Mouse (Mus musculus): ENCODE data around the gene Bet1l. TPM values are rescaled to one million over a fixed set of nuclear protein-coding genes. Genes with fewer than 3 reads are reported as not detected.
A peak's percentile ranks its signal among the peaks of the same experiment; 100 is the strongest.

Bet1l gene
- polyA plus RNA-seq, 1 experiment from 2014 or later: 59.2 TPM

- H3K4me1 ChIP-seq: peaks cover 3% of the 10 kb centered on the region; the same call in 1 of the 2 replicates
- no peaks in the 10 kb centered on the region for H3K9me3 ChIP-seq
- ATAC-seq (ENCODE audit: low FRiP score, low read depth): no peak
- peak overlapping the region; percentile 80 for H3K4me2 ChIP-seq (replicated peaks)
- no peaks in the 10 kb centered on the region for H3K36me3 ChIP-seq
- WGBS: 49% methylated on average over 5 of the region's 5 CpGs
- no peak overlapping the region for H3K27ac ChIP-seq
- H3K9ac ChIP-seq: no peak overlapping the region
- H3K27me3 ChIP-seq: no peaks in the 10 kb centered on the region
- H3K4me3 ChIP-seq: peak overlapping the region; percentile 57
These were observed 36.1 kb downstream of the Bet1l start for GRCm38 (mm10) chr7:140821305-140821652.

- H3K4me2 ChIP-seq (replicated peaks): no peak overlapping the region
- no peaks in the 10 kb centered on the region for H3K36me3 ChIP-seq
- ATAC-seq (ENCODE audit: low FRiP score, low read depth): no peak
- H3K9me3 ChIP-seq: no peaks in the 10 kb centered on the region
- H3K4me3 ChIP-seq: no peak overlapping the region
- no peaks in the 10 kb centered on the region for H3K27me3 ChIP-seq
- no peak overlapping the region for H3K27ac ChIP-seq
- H3K9ac ChIP-seq: no peak overlapping the region
- peaks cover 3% of the 10 kb centered on the region; the same call in 1 of the 2 replicates for H3K4me1 ChIP-seq
- WGBS: 69% methylated on average over 4 of the region's 4 CpGs
These were observed 37.2 kb downstream of the Bet1l start for GRCm38 (mm10) chr7:140820173-140820572.

- ATAC-seq (ENCODE audit: low FRiP score, low read depth): no peak
- WGBS: 93% methylated on average over 12 of the region's 12 CpGs
These were observed 44.5 kb downstream of the Bet1l start for GRCm38 (mm10) chr7:140812850-140813249.

GRCm38 (mm10) chr7:140811714-140812113 lies 45.7 kb downstream of the Bet1l start:
- H3K27ac ChIP-seq: no peak overlapping the region
- no peak overlapping the region for H3K4me2 ChIP-seq (replicated peaks)
- H3K9me3 ChIP-seq: no peaks in the 10 kb centered on the region
- no peaks in the 10 kb centered on the region for H3K27me3 ChIP-seq
- no peaks in the 10 kb centered on the region for H3K4me1 ChIP-seq
- ATAC-seq (ENCODE audit: low FRiP score, low read depth): no peak
- H3K4me3 ChIP-seq: no peak overlapping the region
- H3K9ac ChIP-seq: no peak overlapping the region
- peaks cover 30% of the 10 kb centered on the region for H3K36me3 ChIP-seq
- 91% methylated on average over 13 of the region's 13 CpGs for WGBS

More at GRCm38 (mm10) chr7:140812850-140813249, 44.5 kb downstream of the Bet1l start:
- no peak overlapping the region for H3K4me3 ChIP-seq
- peaks cover 30% of the 10 kb centered on the region for H3K36me3 ChIP-seq
- H3K9me3 ChIP-seq: no peaks in the 10 kb centered on the region
- no peak overlapping the region for H3K9ac ChIP-seq
- no peaks in the 10 kb centered on the region for H3K27me3 ChIP-seq
- H3K4me2 ChIP-seq (replicated peaks): no peak overlapping the region
- no peak overlapping the region for H3K27ac ChIP-seq
- no peaks in the 10 kb centered on the region for H3K4me1 ChIP-seq

GRCm38 (mm10) chr7:140810496-140810895 lies 46.9 kb downstream of the Bet1l start:
- 95% methylated on average over 6 of the region's 6 CpGs for WGBS
- no peak overlapping the region for H3K9ac ChIP-seq
- ATAC-seq (ENCODE audit: low FRiP score, low read depth): no peak
- H3K36me3 ChIP-seq: peaks cover 30% of the 10 kb centered on the region
- no peaks in the 10 kb centered on the region for H3K9me3 ChIP-seq
- H3K4me3 ChIP-seq: no peak overlapping the region
- no peak overlapping the region for H3K4me2 ChIP-seq (replicated peaks)
- no peak overlapping the region for H3K27ac ChIP-seq
- H3K27me3 ChIP-seq: no peaks in the 10 kb centered on the region
- no peaks in the 10 kb centered on the region for H3K4me1 ChIP-seq

GRCm38 (mm10) chr7:140805704-140806103 lies 51.7 kb downstream of the Bet1l start:
- WGBS: 31% methylated on average over 1 of the region's 1 CpGs
- no peaks in the 10 kb centered on the region for H3K9me3 ChIP-seq
- ATAC-seq (ENCODE audit: low FRiP score, low read depth): no peak
- no peak overlapping the region for H3K4me2 ChIP-seq (replicated peaks)
- no peak overlapping the region for H3K4me3 ChIP-seq
- H3K4me1 ChIP-seq: no peaks in the 10 kb centered on the region
- no peak overlapping the region for H3K9ac ChIP-seq
- H3K27me3 ChIP-seq: no peaks in the 10 kb centered on the region
- H3K27ac ChIP-seq: no peak overlapping the region
- peaks cover 5% of the 10 kb centered on the region for H3K36me3 ChIP-seq

Other genes starting within 250 kb of the Bet1l start
- gene Olfr61, start 228.6 kb downstream of the Bet1l start, polyA plus RNA-seq (2015; fragmentation: Nextera tagmentation; extraction: Ambion mirVana): not detected in 2 replicates
- not detected in 2 replicates for gene Olfr53, start 211.1 kb downstream of the Bet1l start, polyA plus RNA-seq (2015; fragmentation: Nextera tagmentation; extraction: Ambion mirVana)
- 0.03 TPM in 2 replicates for gene Olfr539, start 197.6 kb downstream of the Bet1l start, polyA plus RNA-seq (2015; fragmentation: Nextera tagmentation; extraction: Ambion mirVana)
- 0.04 and 0.13 TPM in 2 replicates for gene Olfr45, start 175.6 kb downstream of the Bet1l start, polyA plus RNA-seq (2015; fragmentation: Nextera tagmentation; extraction: Ambion mirVana)
- not detected in 2 replicates for gene Olfr541, start 160.3 kb downstream of the Bet1l start, polyA plus RNA-seq (2015; fragmentation: Nextera tagmentation; extraction: Ambion mirVana)
- gene Cyp2e1, start 93.8 kb downstream of the Bet1l start, polyA plus RNA-seq (2015; fragmentation: Nextera tagmentation; extraction: Ambion mirVana): not detected in 2 replicates
- 0.67 and 1.1 TPM in 2 replicates for gene Syce1, start 69.7 kb downstream of the Bet1l start, polyA plus RNA-seq (2015; fragmentation: Nextera tagmentation; extraction: Ambion mirVana)
- 2.7 and 3.0 TPM in 2 replicates for gene Zfp941, start 35.4 kb downstream of the Bet1l start, polyA plus RNA-seq (2015; fragmentation: Nextera tagmentation; extraction: Ambion mirVana)
- 1.0 and 1.4 TPM in 2 replicates for gene Urah, start 22.6 kb downstream of the Bet1l start, polyA plus RNA-seq (2015; fragmentation: Nextera tagmentation; extraction: Ambion mirVana)
- not detected in 2 replicates for gene Scgb1c1, start 12.0 kb downstream of the Bet1l start, polyA plus RNA-seq (2015; fragmentation: Nextera tagmentation; extraction: Ambion mirVana)
- gene Odf3, start 9.8 kb downstream of the Bet1l start, polyA plus RNA-seq (2015; fragmentation: Nextera tagmentation; extraction: Ambion mirVana): not detected in 2 replicates
- not detected in 2 replicates for gene Gm45785, start 1.2 kb downstream of the Bet1l start, polyA plus RNA-seq (2015; fragmentation: Nextera tagmentation; extraction: Ambion mirVana)
- gene Ric8a, start 620 bp downstream of the Bet1l start, polyA plus RNA-seq (2015; fragmentation: Nextera tagmentation; extraction: Ambion mirVana): 65.2 and 73.1 TPM in 2 replicates
- gene Psmd13, start 24.4 kb upstream of the Bet1l start, polyA plus RNA-seq (2015; fragmentation: Nextera tagmentation; extraction: Ambion mirVana): 251 and 252 TPM in 2 replicates
- 29.6 and 30.1 TPM in 2 replicates for gene Sirt3, start 24.7 kb upstream of the Bet1l start, polyA plus RNA-seq (2015; fragmentation: Nextera tagmentation; extraction: Ambion mirVana)
- gene Cox8b, start 42.9 kb upstream of the Bet1l start, polyA plus RNA-seq (2015; fragmentation: Nextera tagmentation; extraction: Ambion mirVana): 9.3 and 10.0 TPM in 2 replicates
- 0.05 and 0.06 TPM in 2 replicates for gene Nlrp6, start 63.3 kb upstream of the Bet1l start, polyA plus RNA-seq (2015; fragmentation: Nextera tagmentation; extraction: Ambion mirVana)
- gene Pgghg, start 83.8 kb upstream of the Bet1l start, polyA plus RNA-seq (2015; fragmentation: Nextera tagmentation; extraction: Ambion mirVana): 25.9 and 28.0 TPM in 2 replicates
- 10.7 and 15.2 TPM in 2 replicates for gene Ifitm5, start 92.7 kb upstream of the Bet1l start, polyA plus RNA-seq (2015; fragmentation: Nextera tagmentation; extraction: Ambion mirVana)
- not detected in 2 replicates for gene Gm45717, start 98.4 kb upstream of the Bet1l start, polyA plus RNA-seq (2015; fragmentation: Nextera tagmentation; extraction: Ambion mirVana)
- 1,181 and 1,271 TPM in 2 replicates for gene Ifitm2, start 98.4 kb upstream of the Bet1l start, polyA plus RNA-seq (2015; fragmentation: Nextera tagmentation; extraction: Ambion mirVana)
- gene Ifitm1, start 109.6 kb upstream of the Bet1l start, polyA plus RNA-seq (2015; fragmentation: Nextera tagmentation; extraction: Ambion mirVana): 50.2 and 64.6 TPM in 2 replicates
- gene Ifitm3, start 153.2 kb upstream of the Bet1l start, polyA plus RNA-seq (2015; fragmentation: Nextera tagmentation; extraction: Ambion mirVana): 121 and 130 TPM in 2 replicates
- gene Ifitm6, start 160.3 kb upstream of the Bet1l start, polyA plus RNA-seq (2015; fragmentation: Nextera tagmentation; extraction: Ambion mirVana): 0.31 TPM in 1 of 2 replicates, not detected in the other
- gene Gm17387, start 171.6 kb upstream of the Bet1l start, polyA plus RNA-seq (2015; fragmentation: Nextera tagmentation; extraction: Ambion mirVana): not detected in 2 replicates
- gene B4galnt4, start 203.5 kb upstream of the Bet1l start, polyA plus RNA-seq (2015; fragmentation: Nextera tagmentation; extraction: Ambion mirVana): 21.5 and 26.9 TPM in 2 replicates
- 23.9 and 25.5 TPM in 2 replicates for gene Pkp3, start 220.6 kb upstream of the Bet1l start, polyA plus RNA-seq (2015; fragmentation: Nextera tagmentation; extraction: Ambion mirVana)
- gene Sigirr, start 243.0 kb upstream of the Bet1l start, polyA plus RNA-seq (2015; fragmentation: Nextera tagmentation; extraction: Ambion mirVana): 2.7 and 3.1 TPM in 2 replicates

Data from limb, embryonic 13.5 days (tissue).